Mouse (Mus musculus) regulatory T cell (primary cell): ENCODE results near the gene Junb.

Experiments used
- in situ Hi-C: fragments of 300-600 bp; cut with MboI, MseI; formaldehyde crosslinking; loops from one replicate; pipeline ENCODE4 v1.15.1; 2025; ENCODE audit warnings: high pct_unique_total_duplicates

Junb gene

DNA sequence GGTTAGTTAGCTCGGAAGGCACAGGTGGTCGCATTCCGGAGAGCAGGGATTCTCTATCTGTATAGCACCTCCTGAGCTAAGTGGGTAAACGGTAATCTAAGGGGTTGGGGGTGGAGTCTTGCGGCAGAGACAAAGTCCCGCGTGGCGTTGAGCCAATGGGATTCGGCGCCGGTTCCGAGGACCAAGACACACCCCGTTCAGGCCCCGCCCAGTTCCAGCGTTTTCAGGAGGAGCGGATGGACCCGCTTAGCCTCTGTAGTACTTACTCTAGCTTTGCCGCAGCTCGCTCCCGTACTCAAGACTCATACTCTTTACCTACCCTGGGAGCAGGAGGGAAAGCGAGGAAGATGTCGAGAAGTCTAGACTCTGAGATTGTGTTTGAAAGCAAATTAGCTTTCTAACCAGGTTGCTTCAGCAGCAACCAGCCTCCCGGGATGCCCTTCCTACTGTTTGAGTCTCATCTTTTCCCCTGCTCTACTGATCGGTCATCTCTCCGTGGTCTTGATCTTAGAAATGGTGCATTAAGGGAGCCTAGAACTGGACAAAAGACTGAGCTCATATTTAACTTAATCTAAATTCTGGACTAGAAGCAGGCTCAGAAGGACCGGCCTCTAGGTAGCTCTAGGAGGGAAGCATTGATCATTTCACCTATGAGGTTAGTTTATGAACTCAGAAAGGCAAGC is 33.9 kb downstream of the Junb start:
- in situ Hi-C loops: no loop called here

DNA sequence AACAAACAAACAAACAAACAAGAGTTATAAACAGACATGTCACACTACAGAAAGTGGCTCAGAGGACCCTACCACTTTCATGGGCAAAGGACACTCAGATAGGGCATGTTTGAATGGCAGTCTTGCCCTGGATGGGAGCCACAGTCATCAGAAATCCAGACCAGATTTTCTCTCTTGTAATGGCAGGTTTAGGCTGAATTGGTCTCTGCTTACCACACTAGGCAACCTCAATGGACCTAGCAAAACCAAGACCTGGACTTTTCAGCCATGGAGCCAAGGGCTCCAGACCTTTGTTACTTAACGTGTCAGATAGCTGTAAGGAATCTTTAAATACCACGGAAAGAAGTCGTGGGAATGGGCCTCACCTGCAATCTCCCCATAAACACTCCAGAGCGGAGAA is 34.8 kb downstream of the Junb start:
- in situ Hi-C loops: no loop called here

DNA sequence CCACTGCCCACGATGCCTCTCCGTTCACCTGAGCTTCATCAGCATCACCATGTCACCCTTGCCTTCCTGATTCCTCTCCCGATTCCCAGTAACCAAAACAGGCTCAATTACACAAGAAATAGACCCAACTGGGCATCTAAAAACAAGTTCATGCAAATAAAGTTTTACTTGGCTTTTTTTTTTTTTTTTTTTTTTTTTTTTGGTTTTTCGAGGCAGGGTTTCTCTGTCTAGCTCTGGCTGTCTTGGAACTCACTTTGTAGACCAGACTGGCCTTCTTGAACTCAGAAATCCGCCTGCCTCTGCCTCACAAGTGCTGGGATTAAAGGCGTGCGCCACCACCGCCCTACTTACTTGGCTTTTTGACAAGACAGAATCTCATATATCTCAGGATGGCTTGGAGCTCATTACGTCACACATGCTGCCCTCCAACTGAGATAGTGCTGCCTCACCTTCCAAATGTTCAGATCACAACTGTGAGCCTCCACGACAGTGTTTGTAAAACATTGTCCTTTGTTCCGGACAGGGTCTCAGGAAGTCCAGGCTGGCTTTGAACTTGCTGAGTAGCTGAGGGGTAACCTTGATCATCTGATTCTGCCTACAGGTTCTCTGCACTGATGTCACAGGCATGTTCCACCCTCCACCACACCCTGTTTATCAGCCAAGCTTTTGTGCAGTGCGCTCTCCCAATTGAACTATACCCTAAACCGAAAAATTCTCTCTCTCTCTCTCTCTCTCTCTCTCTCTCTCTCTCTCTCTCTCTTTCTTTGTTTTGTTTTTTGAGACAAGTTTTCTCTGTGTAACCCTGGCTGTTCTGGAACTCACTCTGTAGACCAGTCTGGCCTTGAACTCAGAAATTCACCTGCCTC is 40.7 kb downstream of the Junb start:
- in situ Hi-C loops: no loop called here

DNA sequence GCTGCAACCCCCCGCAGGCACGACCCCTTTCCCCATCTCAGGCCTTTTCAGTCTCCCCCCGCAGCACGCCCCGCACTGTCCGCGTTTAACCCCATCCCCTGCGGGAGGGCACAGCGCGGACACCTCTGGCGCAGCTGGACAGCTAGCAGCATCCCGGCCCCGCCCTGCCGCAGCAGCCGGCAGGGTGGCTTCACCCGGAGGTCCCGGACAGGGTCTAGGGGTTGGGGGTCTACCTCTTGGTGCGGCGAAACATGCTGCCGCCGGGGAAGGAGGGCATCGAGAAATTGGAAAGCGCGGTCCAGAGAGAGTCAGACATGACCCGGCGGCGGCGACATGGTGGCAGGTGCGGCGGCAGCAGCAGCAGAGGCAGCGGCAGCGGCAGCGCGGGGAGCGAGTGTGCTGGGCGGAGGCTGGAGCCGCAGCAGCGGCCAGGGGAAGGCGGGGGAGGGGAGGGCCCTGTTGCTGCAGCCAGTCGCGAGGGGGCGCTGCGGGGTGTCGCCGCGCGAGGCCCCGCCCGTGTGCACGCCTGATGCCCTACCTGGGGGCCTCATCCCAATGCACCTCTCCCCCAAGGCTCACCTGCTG is 41.5 kb downstream of the Junb start, which contains the start of gene Mast1:
Mast1 (minus strand) TSS at position 398 of the 585 bp plus-strand sequence.
- in situ Hi-C loops: no loop called here

DNA sequence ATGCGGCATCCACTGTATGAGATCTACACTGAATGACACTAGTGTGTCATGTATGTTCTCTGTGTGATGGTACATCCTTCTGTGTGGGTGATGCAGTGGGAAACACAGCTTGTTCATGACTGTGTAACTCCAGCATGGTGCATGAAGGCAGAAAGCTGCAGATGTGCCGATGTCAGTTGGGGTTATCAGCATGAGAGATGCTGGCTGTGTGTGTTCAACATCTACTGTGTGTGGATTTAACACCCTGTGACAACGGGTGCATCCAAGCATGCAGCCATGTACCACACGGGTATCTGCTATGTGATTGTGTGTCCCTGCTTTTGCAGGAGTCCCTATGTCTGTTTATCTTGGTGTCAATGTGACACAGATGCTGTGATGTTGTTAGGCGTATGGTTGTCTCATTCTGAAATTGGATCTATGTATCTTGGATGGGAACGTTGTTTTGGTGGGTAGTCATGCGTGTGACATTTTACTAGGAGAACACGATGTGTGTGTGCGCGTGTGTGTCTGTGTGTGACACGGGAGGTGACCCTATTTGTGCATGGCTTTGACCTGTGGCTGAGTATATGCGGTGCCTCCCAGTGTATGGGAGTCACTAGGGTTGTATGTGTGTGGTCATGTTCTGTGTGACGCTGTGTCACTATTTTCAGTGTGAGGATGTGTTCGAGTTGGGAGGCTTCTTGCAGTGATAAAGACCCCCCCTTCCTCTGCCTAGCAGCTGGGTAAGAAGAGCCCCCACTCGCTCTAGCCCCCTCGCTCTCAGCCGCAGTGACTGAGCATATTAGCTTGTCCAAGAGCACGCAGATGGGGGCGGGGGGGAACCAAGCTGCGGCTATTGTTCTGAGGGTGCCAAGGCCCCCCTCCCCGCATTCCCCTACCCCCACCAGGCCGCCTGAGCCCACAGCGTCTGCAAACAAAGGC is 42.2 kb downstream of the Junb start:
- in situ Hi-C loops: no loop called here

DNA sequence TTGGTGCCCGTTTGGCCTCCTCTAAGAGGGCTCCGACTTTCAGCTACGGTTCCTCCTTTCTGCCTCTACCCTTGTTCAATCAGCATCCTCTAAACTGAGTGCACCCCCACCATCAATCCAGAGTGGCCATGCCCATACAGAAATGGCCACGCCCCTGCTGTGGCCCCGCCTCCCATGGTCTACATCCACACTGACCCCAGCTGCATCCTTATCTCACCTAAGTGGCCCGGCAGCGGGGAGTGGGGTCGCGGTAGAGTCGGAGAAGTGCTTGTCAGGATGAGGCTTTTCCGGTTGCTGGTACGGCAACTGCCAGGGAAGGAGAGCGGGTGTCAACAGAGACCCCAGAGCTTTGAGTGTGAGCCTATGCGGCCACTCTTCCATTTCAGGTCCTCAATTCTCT is 43.0 kb downstream of the Junb start:
- in situ Hi-C loops: no loop called here

DNA sequence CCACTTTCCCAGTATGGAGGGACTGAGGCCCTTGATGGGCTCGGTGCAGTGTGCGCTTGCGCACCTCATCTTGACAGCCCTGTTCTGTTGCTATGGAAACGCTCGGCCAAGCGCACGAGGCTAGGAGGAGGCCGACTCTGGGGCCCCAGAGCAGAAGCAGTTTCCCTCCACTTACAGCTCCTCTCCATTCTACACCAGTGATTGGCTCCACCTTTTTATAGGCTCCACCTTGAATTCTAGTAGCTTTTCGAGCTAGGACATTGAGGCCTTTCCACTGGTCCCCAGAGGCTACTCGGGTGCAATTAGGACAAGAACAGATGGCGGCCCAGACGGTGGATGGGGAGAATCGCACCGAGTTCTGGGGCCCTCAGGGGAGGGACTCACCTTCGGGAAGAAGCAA is 43.7 kb downstream of the Junb start:
- in situ Hi-C loops: no loop called here

DNA sequence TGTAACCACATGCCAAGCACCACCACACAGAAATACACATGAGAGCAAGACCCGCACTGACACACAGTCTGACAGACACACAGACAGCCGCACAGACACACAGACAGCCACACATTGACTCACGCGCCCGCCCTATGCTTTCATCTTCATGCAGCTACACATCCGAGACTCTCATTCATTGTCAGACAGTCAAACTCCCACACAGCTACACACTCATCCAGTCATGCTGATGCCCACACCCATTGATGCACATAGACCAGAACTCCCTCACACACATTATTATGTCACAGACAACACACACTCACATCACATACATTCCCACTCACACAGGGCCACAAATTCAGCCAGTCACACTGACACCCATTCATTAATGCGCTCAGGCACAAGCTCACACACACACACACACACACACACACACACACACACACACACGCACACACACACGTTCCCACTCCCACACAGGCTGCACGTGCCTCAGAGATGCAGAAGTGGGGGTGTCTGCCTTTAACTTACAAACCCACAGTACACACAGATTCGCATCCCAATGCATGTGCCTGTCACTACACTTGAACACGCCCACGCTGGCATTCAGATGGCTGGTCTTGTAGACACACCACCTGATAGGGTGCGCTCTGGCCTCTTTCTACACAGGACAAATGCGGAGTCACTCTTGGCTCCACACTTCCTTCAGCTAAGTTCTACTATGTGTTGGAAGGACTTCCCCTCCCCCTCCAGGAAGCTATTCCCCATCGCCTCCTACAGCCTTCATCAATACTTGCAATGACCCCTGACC is 44.6 kb downstream of the Junb start:
- in situ Hi-C loops: no loop called here

DNA sequence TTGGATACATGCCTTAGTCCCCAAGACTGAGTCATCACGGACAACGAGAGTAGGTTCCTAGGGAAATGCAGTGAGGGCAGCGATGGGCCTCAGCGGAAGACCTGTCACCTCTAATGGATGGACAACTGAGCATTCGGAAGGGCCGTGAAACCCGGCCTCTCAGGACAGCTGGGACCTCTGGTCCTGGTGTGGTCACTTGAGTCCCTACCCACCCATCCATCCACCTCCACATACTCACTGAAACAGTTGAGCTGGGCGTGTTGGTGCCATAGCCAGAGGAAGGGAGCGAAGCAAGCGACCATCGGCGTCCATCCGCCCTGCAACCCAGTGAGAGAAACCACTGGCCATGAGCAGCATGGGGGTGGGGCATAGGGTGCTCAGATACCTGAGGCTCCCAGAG is 47.9 kb downstream of the Junb start:
- in situ Hi-C loops: no loop called here

DNA sequence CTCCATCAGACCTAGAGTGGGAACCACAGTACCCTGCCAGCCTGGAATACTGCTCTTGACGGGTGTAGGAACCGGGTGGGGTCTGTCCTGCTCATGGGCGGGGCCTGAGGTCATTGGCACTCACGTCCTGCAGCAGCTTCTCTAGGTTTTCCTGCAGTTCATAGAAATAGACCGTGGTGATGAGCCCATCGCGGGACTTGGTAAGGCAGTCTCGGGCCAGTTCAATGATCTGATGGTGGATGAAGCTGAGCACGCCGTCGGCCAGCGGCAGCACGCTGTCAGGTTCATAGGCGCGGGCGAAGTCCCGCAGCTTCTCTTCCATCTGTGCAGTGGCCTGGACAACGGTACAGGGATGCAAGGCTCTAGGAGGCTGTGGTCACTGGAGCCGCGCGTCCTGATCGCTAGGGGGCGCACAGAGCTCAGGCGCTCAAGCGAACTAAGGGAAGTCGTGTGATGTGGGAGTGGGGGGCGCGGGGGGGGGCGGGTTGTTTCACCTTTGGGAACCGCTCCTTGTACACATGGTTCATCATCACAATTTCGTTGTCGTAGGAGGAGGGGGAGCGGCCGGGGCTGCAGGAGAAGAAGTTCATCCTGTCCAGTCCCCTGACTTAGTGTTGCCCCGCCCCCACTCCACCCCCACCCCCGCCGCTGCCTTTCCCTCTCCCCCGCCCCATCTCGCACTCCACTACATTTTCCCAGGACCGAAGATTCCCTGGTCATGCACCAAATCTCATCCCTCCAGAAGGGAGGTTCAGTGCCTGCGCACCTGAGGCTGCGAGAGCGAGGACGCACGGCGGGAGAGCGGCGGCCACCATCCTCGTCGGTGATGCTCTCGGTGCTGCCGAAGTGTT is 49.8 kb downstream of the Junb start:
- in situ Hi-C loops: no loop called here

DNA sequence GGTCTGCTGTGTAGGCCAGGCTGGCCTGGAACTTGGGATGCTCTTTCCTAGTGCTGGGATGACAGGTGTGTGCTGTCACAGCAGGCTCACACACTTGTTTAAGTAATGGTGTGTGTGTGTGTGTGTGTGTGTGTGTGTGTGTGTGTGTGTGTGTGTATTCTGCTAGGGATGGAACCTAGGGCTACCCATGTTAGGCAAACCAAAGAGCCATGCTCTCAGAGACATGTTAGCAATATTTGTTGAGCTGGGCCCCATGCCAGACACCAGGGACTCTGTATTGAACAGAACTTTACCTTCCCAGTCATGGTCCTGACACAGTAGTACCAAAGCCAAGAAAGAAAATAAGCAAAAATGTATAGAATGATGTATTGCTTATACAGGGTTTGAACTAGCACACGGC is 51.0 kb downstream of the Junb start:
- in situ Hi-C loops: no loop called here

DNA sequence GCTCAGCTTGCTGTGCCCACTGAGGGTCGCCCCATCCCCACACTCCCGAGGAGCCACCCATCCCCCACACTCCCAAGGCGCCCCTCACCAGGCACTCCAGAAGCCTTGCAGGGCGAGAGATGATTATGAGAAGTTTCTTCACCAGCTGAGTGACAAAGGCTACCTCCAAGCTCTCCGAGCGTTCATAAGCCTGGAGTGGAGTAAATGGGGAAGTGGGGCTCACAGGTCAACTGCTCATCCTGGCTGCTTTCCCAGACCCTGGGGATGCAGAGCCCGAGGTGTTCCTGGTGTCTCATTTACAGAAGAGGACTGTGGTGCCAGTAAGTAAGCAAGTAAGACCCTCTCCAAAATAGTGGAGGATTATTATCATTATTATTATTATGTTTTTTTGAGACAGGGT is 53.0 kb downstream of the Junb start:
- in situ Hi-C loops: no loop called here
